Mouse (Mus musculus) forebrain, embryonic 14.5 days (tissue): ENCODE results near the gene Itgb4. TPM values are rescaled to one million over a fixed set of nuclear protein-coding genes. Genes with fewer than 3 reads are reported as not detected.

Experiments
- ATAC-seq: fragments of 200-750 bp; cut with Nextera tagmentation; 2 replicates; pipeline ENCODE4 v1.8.0; 2017; ENCODE audit warnings: mild to moderate bottlenecking, moderate library complexity
- DNase-seq: peaks from one replicate; pipeline ENCODE4 v3.0.0-alpha.2; 2015; ENCODE audit warnings: low spot score
- H3K27ac ChIP-seq: fragments of 300-500 bp; sonication (generic); 2 replicates; pipeline ENCODE4 v1.5.1; 2014; ENCODE audit warnings: low read depth, mild to moderate bottlenecking, control low read depth, low read length, moderate library complexity
- H3K27me3 ChIP-seq: fragments of 300-500 bp; sonication (generic); replicated peaks from 2 replicates; pipeline ENCODE4 v1.6.1; 2014; ENCODE audit warnings: low read length, control low read depth, mixed read lengths; ENCODE audit not compliant: control insufficient read depth, insufficient read depth
- H3K36me3 ChIP-seq: fragments of 300-500 bp; sonication (generic); 2 replicates; pipeline ENCODE4 v1.6.1; 2014; ENCODE audit warnings: low read length, control low read depth; ENCODE audit not compliant: control insufficient read depth, insufficient read depth
- H3K4me1 ChIP-seq: fragments of 300-500 bp; sonication (generic); 2 replicates; pipeline ENCODE4 v1.6.1; 2014; ENCODE audit warnings: antibody characterized with exemption, low read length, control low read depth; ENCODE audit not compliant: control insufficient read depth, insufficient read depth
- H3K4me2 ChIP-seq: fragments of 300-500 bp; sonication (generic); 2 replicates; pipeline ENCODE4 v1.6.1; 2014; ENCODE audit warnings: mild to moderate bottlenecking, control low read depth, low read length
- H3K4me3 ChIP-seq: fragments of 300-500 bp; sonication (generic); 2 replicates; pipeline ENCODE4 v1.5.1; 2014; ENCODE audit warnings: low read depth, low read length, control low read depth
- H3K9ac ChIP-seq: fragments of 300-500 bp; sonication (generic); 2 replicates; pipeline ENCODE4 v1.6.1; 2014; ENCODE audit warnings: mild to moderate bottlenecking, low read length, control low read depth, moderate library complexity
- H3K9me3 ChIP-seq: fragments of 300-500 bp; sonication (generic); replicated peaks from 2 replicates; pipeline ENCODE4 v1.6.1; 2016; ENCODE audit warnings: low read length, control low read depth, mixed read lengths; ENCODE audit not compliant: control insufficient read depth
- WGBS: fragments of 180-500 bp; shearing (Covaris S2); extraction: QIAGEN DNeasy Blood & Tissue Kit; methylation state at CpG from one replicate; pipeline ENCODE4 v1.1.7; 2014; 5-methylcytosine and 5-hydroxymethylcytosine counted together
- polyA plus RNA-seq: library from polyadenylated mRNA; unstranded; fragments of >200 nt; fragmentation: Nextera tagmentation; extraction: Ambion mirVana; gene quantifications from 2 replicates; pipeline ENCODE4 v1.2.1, GENCODE M21; 2014

Itgb4 gene
- polyA plus RNA-seq, 1 experiment from 2014 or later = 0.48 TPM

GRCm38 (mm10) chr11:115983291-115983690 is 8.8 kb downstream of the Itgb4 start:
- Histone ChIP-seq H3K27me3 (no peaks in the 10 kb centered on the region), H3K36me3 (no peaks in the 10 kb centered on the region), H3K4me2 (no peak overlapping the region), H3K9ac (no peak overlapping the region), H3K4me1 (no peaks in the 10 kb centered on the region), H3K9me3 (no peaks in the 10 kb centered on the region), H3K4me3 (no peak overlapping the region), H3K27ac (no peak overlapping the region)
- DNase-seq = no peak
- ATAC-seq = no peak
- WGBS = 89% methylated on average over 8 of the region's 8 CpGs

- Histone ChIP-seq H3K27ac (no peak overlapping the region), H3K4me1 (no peaks in the 10 kb centered on the region), H3K9ac (no peak overlapping the region), H3K4me3 (no peak overlapping the region), H3K9me3 (no peaks in the 10 kb centered on the region), H3K36me3 (no peaks in the 10 kb centered on the region), H3K4me2 (no peak overlapping the region), H3K27me3 (no peaks in the 10 kb centered on the region)
- 40% methylated on average over 15 of the region's 15 CpGs for WGBS
- ATAC-seq = no peak
- no peak for DNase-seq
Observed at GRCm38 (mm10) chr11:115989686-115990085, 15.2 kb downstream of the Itgb4 start.

- no peak overlapping the region for H3K27ac ChIP-seq
- no peaks in the 10 kb centered on the region for H3K36me3 ChIP-seq
- WGBS = 73% methylated on average over 4 of the region's 4 CpGs
- H3K4me3 ChIP-seq = no peak overlapping the region
- H3K9me3 ChIP-seq = no peaks in the 10 kb centered on the region
- H3K27me3 ChIP-seq = no peaks in the 10 kb centered on the region
- ATAC-seq (no peak), DNase-seq (no peak)
- no peak overlapping the region for H3K4me2 ChIP-seq
- no peaks in the 10 kb centered on the region for H3K4me1 ChIP-seq
- H3K9ac ChIP-seq = no peak overlapping the region
Observed at GRCm38 (mm10) chr11:115992098-115992497, 17.6 kb downstream of the Itgb4 start.

- H3K9me3 ChIP-seq = no peaks in the 10 kb centered on the region
- no peaks in the 10 kb centered on the region for H3K27me3 ChIP-seq
- no peak for ATAC-seq
- no peak overlapping the region for H3K9ac ChIP-seq
- no peak overlapping the region for H3K4me3 ChIP-seq
- H3K4me1 ChIP-seq = no peaks in the 10 kb centered on the region
- 95% methylated on average over 3 of the region's 3 CpGs for WGBS
- H3K4me2 ChIP-seq = no peak overlapping the region
- DNase-seq = no peak
- H3K27ac ChIP-seq = no peak overlapping the region
- H3K36me3 ChIP-seq = no peaks in the 10 kb centered on the region
Observed at GRCm38 (mm10) chr11:115995256-115995655, 20.7 kb downstream of the Itgb4 start.

- H3K4me1 ChIP-seq = no peaks in the 10 kb centered on the region
- DNase-seq (no peak), ATAC-seq (no peak)
- 80% methylated on average over 4 of the region's 4 CpGs for WGBS
- no peak overlapping the region for H3K9ac ChIP-seq
- H3K4me3 ChIP-seq = no peak overlapping the region
- no peak overlapping the region for H3K4me2 ChIP-seq
- H3K9me3 ChIP-seq = no peaks in the 10 kb centered on the region
- no peaks in the 10 kb centered on the region for H3K36me3 ChIP-seq
- no peak overlapping the region for H3K27ac ChIP-seq
- no peaks in the 10 kb centered on the region for H3K27me3 ChIP-seq
Observed at GRCm38 (mm10) chr11:115997047-115997446, 22.5 kb downstream of the Itgb4 start.

- Histone ChIP-seq H3K9me3 (no peaks in the 10 kb centered on the region), H3K4me1 (no peaks in the 10 kb centered on the region), H3K4me3 (no peak overlapping the region), H3K9ac (no peak overlapping the region), H3K27ac (no peak overlapping the region), H3K4me2 (no peak overlapping the region), H3K27me3 (no peaks in the 10 kb centered on the region), H3K36me3 (no peaks in the 10 kb centered on the region)
- DNase-seq (no peak), ATAC-seq (no peak)
- 66% methylated on average over 5 of the region's 5 CpGs for WGBS
Observed at GRCm38 (mm10) chr11:115997662-115998061, 23.2 kb downstream of the Itgb4 start.

GRCm38 (mm10) chr11:115999027-115999426 is 24.5 kb downstream of the Itgb4 start:
- ATAC-seq = no peak
- WGBS = 83% methylated on average over 7 of the region's 7 CpGs

GRCm38 (mm10) chr11:115999538-116000143 is 25.1 kb downstream of the Itgb4 start:
- no peak overlapping the region for H3K27ac ChIP-seq
- WGBS = 20% methylated on average over 14 of the region's 14 CpGs
- H3K4me3 ChIP-seq = no peak overlapping the region
- H3K4me2 ChIP-seq = no peak overlapping the region
- H3K9ac ChIP-seq = no peak overlapping the region
- no peaks in the 10 kb centered on the region for H3K36me3 ChIP-seq
- DNase-seq (peak; percentile 84), ATAC-seq (peak; percentile 54; the same call in 1 of the 2 replicates)
- H3K9me3 ChIP-seq = no peaks in the 10 kb centered on the region
- H3K4me1 ChIP-seq = 0 out of 2 replicates have a peak, but pooled peaks cover 2% of the 10 kb centered on the region
- no peaks in the 10 kb centered on the region for H3K27me3 ChIP-seq

More at GRCm38 (mm10) chr11:115999027-115999426, 24.5 kb downstream of the Itgb4 start:
- H3K27ac ChIP-seq = no peak overlapping the region
- H3K36me3 ChIP-seq = no peaks in the 10 kb centered on the region
- H3K27me3 ChIP-seq = no peaks in the 10 kb centered on the region
- H3K4me2 ChIP-seq = no peak overlapping the region
- H3K9me3 ChIP-seq = no peaks in the 10 kb centered on the region
- no peak overlapping the region for H3K4me3 ChIP-seq
- DNase-seq = no peak
- H3K9ac ChIP-seq = no peak overlapping the region
- no peaks in the 10 kb centered on the region for H3K4me1 ChIP-seq

GRCm38 (mm10) chr11:116000607-116001006 is 26.1 kb downstream of the Itgb4 start:
- 12% methylated on average over 10 of the region's 10 CpGs for WGBS
- no peak overlapping the region for H3K4me3 ChIP-seq
- H3K27me3 ChIP-seq = no peaks in the 10 kb centered on the region
- 0 out of 2 replicates have a peak, but pooled peaks cover 4% of the 10 kb centered on the region for H3K4me1 ChIP-seq
- DNase-seq (no peak), ATAC-seq (no peak)
- no peak overlapping the region for H3K4me2 ChIP-seq
- no peaks in the 10 kb centered on the region for H3K9me3 ChIP-seq
- H3K9ac ChIP-seq = no peak overlapping the region
- H3K27ac ChIP-seq = no peak overlapping the region
- H3K36me3 ChIP-seq = no peaks in the 10 kb centered on the region
